Mouse (Mus musculus) layer of hippocampus, adult 8-10 months (tissue): ENCODE data around the gene Frmd4b. TPM values are rescaled to one million over a fixed set of nuclear protein-coding genes. Genes with fewer than 3 reads are reported as not detected.

Source experiments
- DNase-seq, 2 experiments: peaks; one replicate each; pipeline ENCODE4 v3.0.0; 2022; ENCODE audit warnings: low spot score in 2 of 2
- total RNA-seq, 4 experiments: library from RNA; stranded (reverse); gene quantifications; 2 replicates each; pipeline ENCODE4 v1.2.4; 2022

The Frmd4b gene
- total RNA-seq, 4 experiments from 2014 or later, result 30.6 to 39.0 (median 34.4) TPM

DNA sequence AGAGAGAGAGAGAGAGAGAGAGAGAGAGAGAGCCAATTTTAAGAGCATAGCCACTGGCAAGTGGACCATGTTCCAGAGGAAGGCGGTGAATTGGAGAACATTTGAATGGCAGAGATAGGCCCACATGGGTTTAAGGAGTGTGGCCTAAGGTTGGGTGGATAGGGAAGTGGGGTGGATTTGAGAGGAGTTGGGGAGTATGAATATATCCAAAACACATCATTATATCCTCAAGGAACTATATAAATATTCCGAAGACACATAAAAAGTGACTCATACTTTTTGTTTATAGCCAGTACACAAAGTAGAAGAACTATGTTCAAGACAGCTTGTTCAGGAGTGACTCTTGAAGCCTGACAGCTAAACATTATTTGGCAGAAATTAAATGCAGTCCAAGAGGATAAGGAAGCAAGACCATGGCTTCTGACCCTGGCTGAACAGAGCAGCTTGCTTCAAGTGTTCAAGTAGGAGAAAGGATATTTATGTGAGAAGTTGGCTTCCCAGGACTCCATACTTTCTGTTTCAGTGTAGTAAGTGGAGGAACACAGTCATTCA, 36.8 kb downstream of the Frmd4b start:
- no peak for DNase-seq

DNA sequence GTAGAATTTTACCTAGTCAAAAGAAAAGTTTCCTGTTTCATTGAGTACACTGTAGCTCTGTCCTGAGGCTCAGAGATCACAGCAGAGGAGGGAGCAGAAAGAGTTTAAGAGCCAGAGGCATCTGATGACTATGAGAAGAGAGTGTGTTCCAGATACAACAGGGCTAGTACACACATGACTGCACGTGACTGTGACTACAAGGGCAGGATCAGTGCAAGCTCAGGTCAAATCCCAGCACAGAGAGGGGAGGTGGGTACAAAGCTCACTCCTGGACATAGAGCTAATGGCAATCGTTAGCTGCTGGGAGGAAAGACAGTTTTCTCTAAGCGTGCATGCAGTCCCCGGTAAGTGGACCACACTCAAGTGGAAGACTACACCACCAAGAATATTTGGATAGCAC, 37.6 kb downstream of the Frmd4b start:
- DNase-seq, result no peak

DNA sequence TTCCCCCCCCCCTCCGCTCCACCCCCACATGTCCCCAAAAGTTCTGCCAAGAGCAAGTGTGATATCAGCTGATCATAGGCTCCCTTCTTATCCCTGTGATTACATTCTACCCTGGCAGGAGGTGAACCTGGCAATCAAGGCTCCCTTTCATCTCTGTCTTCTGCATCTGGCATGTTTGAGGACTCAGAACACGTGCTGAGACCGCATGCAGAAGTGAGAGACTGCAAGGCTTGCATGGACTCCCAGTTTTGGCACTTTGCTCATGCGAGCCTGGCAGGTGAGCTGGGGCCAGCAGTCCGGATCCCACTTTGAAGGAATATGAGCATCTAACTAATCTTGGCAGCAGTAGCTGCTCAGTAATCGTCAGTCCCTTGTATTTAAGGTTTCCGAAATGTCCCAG, 39.1 kb downstream of the Frmd4b start:
- DNase-seq, result no peak

DNA sequence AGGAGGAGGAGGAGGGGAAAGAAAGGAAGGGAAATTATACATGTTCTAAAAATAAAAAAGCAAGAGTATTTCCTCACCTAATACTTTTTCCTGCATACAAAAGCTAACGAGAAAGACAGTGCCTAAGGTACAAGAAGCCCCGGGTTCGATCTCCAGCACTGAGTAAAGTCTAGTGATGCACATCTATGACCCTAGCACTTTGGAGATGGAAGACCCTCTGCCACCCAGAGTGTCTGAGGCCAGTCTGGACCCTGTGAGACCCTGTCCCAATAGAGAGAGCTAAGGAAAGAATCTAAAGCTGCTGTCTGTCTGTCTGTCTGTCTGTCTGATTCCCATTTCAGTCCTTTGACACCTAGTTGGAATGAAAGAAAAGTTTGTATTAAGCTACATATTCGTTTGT, 40.0 kb downstream of the Frmd4b start:
- no peak for DNase-seq

DNA sequence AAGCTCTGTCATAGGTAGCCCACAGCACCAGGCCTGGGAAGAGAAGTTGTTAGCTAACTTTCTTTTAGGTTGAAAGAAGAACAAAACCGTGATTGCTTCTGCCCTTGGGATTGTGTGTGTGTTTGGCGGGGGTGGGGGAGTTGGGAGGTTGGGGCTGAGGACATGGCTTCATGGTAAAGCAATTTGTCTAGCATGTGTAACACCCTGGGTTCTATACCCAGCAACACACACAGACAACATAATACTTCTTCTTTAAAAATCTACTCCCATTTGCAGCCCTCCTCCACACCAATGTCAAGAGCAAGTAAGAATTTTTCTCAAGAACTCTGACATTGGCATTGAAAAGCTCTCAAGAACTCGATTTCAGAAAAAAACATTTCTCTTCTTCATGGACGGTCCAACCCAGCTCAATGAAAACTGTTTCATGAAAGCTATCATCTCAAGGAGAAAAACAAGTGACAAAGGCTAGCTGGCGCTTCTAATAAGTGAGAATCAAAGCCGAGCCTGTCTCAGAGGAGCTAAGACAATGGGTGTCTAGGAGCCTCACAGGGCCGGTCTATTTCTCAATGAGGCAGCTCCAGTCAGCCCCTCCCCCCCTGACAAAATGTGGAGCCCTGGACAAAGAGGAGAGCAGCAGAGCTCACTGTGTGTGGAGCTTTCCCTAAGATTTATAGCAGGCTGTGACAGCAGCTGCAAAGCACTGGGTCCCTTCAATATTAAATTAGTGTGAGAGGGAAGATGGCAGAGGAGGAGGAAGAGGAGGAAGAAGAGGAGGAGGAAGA, 40.6 kb downstream of the Frmd4b start:
- no peak for DNase-seq

DNA sequence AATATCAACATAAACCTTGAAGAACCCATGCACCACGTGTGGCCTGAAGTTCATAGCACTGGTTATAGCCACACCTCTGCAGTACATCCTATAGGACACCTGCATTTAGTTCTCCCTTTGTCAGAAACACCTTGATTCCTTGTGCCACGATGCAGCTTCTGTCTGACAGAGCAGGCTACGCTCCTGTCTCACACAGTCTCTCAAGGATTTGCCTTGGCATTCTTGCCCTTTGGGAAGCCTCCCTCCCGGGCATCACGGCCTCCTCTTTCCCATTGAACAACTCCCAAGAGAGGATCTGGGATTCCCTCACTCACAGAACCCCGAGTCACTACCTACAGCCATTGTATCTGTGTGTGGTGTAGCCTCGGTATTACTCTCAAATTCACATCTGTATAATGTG, 41.2 kb downstream of the Frmd4b start:
- DNase-seq, result no peak

DNA sequence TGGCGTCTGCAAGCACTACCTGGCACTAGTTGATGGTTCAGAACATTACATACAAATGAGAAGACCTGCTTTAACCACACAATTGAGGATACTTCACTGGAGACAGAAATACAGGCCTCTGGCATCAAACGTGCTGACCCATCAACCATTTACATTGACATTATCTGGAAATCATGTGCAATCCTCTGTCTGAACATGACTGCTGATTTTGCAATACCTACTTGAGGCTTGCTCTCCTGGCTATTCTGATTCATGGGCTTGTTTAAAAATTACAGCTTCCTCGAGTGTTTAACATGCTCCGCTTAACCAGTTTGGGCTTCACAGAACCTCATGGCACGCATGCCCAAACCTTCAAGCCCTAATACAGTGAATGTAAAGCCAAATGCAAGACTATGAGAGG, 42.4 kb downstream of the Frmd4b start:
- no peak for DNase-seq

DNA sequence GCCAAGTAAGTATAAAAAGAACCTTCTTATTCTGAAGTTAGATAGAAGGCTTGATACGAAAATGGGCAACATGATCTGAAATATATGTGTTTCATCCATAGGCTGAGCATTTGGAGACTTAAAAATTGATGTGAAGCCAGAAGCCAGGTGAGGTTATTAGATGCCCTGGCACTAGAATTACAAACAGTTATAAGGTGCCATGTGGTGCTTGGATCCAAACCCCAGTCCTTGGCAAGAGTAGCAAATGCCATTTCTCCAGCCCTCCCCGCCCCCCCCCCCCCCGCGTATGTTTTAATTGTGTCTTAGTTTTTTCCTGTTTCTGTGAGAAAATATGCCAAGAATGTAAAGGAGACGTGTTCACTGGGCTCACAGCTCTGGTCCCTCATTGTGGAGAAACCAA, 45.1 kb downstream of the Frmd4b start:
- DNase-seq, result no peak

DNA sequence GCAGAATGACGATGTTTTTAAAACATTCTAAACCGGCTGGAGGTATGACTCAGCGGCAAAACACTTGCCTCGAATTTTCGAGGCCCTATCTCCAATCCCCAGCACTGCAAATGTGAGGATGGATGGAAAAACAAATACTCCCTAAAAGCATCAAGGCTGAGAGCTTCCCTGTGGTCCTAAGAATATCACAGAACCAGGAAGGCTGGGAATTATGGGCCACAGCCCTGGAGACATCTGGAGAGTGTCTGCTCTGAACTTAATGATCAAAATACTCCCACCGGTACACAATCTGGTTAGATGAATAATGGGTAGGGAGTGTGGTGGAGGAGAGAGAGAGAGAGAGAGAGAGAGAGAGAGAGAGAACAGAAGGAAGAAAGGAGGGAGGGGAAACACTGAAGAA, 48.8 kb downstream of the Frmd4b start:
- no peak for DNase-seq

DNA sequence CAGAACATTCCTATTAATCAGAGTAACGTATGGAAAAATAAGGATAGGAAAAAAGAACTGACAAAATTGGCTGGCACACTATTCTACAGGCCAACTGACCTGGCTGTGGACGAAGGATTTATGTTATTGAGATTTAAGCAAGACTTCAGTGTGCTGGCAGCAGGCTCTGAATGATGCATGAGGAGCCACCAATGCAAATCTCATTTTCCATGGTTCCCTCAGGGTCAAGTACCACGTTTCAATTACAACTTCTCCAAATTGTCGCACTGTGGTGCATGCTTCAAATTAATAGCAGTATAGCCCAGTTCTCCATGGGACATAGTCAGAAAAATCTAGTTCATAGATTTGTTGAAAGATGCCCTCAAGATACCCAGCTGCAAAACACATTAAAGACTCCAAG, 50.6 kb downstream of the Frmd4b start:
- no peak for DNase-seq

DNA sequence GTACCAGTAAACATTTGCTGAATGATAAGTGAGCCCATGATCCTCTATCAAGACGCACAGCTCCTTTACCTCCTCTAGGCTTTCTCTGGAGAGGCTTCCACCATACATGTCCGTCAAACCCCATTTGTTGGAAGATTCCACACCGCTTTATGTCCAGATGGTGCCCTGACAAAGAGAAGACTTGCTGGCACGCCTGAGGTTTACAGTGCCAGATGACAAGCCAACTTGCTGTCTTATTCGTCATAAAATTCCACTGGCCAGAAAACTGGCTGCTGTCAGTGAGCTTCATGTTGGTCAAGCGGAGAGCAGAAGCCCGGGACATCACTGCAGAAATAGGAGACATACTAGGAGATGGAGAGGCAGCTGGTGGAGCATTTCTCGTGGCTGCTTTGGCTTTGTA, 60.2 kb downstream of the Frmd4b start:
- peak in 1 of 2 experiments; percentile 23 for DNase-seq

DNA sequence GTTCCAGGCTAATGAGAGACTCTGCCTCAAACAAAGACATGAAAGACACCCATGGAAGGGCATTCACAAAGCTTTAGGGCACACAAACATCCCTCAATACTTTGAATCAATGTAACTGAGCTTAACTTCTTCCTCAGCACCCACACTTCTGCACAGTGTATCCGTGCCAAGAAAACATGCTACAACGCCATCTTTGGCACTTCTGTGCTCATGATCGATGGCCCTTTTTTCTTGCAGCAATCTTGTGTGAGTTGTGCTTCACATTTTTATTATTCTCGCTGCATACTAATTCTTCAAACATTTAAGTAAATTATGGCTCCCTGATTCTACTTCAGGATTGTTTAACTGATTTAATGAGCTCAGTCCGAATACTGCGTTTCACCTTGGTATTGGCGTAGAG, 61.7 kb downstream of the Frmd4b start:
- no peak for DNase-seq

DNA sequence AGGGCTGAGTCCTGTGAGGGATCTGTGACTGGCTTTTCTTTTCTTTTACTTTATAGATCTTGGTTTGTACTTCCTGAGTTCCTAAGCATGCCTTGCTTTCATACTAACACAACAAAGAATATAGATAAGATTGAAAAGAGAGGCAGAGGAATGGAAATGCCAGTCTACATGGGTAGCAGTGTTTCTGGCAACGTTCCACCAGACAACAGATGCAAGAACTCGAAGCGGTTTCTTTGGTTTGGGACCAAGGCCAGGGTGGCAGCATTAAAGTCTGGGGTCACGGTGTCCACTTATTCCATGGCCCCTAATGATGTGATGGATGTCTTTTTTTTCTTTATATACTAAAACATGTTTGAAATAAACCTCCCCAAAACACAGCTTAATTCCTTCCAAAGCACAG, 63.9 kb downstream of the Frmd4b start:
- no peak for DNase-seq

DNA sequence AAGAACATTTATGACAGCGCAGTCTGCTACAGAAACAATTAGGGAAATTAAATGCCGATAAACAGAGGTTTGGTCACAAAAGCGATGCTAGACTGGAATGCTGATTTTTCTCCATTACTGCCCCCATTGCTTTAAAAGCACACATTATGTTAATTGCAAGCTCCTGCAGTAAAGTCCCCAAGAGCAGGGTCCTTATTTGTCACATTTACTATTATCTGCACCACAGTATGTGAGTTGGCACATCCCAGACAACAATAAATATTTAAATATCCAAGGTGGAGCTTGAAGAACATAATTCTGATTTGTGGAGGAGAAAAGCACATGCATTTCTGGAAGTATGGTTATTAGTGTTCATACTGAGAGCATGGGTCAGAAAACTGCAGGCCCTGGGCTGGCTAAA, 64.8 kb downstream of the Frmd4b start:
- DNase-seq, result no peak

DNA sequence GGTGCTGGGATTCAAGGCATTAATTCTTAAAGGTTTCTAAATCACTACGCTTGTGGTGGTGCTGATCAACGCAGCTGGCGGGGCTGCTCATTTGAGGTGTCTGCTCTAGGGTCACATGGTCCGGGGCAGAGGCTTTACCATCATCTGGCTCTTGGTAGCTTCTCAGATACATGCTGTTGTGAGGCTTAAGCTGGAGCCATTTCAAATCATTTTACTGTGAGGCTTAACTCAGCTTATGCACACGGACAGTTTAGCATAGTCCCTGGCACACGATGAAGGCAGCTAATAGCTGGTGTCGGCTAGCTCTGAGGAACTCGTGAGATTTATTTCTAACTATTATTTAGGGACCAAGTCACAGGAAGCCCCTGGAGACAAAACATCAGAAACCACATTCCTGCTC, 65.5 kb downstream of the Frmd4b start:
- no peak for DNase-seq

DNA sequence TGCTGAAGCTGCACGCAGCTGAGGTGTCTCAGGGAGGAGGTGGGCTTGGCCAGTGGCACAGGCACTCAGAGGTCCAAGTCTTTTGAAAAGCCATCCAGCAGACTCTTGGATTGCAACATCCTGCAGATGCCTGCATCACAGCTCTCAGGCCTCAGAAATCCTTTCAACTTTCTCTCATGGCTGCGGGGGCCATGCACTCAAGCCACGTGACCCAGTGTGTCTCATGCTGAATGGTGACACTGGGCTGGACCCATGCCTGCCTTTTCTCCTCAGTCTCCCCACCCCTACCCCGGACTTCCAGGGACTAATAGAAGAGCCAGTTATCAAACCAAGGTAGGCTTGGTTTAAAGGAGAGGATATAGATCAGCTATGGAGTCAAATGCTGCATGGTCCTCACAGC, 66.2 kb downstream of the Frmd4b start:
- no peak for DNase-seq

DNA sequence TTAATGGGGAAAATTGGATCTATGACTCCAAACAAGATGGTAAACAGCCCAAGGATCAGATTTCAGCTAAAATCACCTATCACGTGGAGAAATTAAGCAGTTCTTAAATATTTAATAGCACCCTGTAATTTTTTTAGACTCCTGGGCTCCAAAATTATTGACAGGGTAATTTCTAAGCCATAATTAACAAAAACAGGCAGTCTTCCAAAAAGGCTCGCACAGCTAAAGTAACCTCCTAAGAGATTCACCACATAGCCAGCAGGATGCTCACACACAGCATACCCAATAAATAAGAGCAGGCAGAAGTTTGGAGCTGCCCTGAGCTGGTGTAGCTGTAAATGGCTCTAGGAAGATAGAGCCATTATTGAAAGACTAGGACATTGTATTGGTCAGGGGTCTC, 76.9 kb downstream of the Frmd4b start:
- no peak for DNase-seq

DNA sequence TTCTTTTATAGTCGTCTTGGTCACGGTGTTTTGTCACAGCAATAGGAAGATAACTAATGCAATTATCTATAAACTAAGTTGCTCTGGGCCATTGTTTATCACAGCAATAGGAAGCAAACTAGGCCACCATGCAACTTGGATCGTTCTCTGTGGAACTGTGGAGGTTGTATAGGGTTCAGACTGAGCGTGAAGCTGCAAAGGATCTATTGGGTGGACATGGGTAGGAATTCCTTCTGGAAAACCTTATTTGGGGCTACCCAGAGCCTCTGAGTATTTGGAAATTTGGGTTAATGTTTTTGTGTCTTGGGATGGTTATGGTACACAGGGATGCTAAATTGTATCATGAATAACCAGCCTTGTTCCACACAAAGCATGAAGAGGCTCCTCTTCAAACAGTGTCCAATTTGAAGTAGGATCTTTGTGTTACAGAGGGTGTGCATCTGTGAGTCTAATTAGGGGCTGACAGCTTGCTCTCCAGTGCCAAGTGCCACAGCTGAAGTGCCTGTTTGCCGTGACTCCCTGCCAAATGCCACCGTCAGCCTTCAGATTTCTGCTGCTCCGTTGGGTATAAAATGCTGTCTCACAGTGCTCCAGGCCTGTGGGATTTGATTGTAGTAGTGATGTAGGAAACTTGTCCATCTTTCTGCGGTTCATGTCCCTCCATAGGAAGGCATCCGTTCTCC, 81.4 kb downstream of the Frmd4b start:
- peak; percentile 80 to 85 for DNase-seq

DNA sequence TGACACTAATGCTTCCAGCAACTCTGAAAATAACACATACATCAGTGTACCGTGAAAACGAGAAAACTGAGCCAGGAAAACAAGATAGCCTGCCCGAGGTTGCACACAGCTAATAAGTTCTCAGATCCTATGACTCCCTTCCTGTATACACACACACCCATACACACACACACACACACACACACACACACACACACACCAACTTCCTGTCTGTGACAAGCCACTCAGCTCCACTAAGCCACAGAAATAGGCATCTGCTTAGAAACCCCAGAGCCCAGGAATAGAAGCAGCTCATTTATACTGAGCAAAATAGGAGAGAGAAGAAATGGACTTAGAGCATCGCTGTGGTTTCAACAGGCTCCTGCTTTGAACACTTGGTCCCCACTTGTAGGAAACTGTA, 86.3 kb downstream of the Frmd4b start:
- no peak for DNase-seq

DNA sequence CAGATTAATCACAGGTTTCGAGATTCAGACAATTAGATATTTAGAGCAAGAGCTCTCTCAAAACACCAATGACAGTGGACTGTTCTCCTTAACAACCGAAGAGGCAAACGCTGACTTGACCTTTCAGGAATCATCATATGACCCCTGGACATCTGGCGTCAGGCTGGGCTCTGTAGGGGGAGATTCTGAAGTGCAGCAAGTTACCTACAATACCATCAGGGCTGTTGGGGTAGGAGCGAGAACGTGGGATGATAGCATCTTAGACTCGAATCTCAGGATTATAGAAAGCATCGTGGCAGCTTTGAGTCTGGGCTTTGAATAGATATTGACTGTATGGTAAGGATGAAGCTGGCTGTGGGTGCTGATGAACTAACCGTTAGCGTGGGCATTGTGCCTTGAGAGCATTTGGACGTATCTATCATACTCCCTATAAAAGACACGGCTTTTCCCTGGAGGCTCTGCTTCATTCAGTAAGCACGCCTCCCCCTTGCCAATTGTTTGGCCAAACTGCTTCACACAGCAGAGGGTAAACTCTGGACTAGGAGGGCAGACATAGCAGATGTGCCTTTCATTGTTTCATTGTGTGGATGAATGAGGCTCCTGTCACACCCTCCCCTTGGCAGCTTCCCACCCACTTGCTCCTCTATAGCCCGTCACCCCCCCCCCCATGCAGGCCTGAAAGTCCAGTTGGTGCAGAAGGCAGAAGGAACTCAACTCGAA, 88.2 kb downstream of the Frmd4b start:
- DNase-seq, result no peak

DNA sequence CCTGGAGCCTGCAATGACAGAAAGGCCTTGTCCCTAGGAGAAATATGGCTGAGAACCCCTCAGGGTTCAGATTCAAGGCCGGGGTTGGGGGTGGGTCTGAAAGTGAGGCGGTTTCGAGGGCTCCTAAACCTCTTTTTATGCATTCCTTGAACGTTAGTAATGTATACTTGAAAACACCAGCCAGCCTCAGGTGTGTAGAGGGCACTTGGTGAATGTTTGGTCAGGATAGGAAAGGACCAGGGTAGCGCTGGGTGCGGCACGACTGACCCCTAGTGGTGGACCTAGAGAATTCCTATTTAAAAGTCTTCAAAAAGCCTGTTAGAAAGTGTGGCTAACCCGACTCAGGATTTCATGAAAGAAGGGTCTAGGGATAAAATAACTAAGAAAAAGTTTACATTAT, 91.2 kb downstream of the Frmd4b start:
- DNase-seq, result no peak

DNA sequence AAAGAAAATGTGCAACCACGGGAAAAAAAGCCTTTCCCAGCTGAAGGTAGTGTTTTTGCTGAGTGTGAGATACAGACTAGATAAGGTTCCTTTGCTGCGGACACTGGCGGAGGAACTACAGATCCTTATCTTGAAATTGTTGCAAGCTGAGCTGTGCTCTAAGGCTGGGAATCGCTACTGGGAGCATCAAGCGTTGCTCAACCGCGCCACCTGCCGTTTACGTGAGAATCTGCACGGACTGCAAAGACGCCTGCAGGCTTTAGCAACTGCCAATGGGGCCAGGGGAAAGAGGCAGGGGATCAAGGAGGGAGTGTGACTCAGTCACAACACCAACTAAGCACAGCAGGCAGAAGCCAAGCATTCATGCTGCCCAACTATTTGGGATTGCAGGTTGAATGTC, 94.2 kb downstream of the Frmd4b start:
- peak; percentile 40 to 65 for DNase-seq
